Mouse (Mus musculus) embryonic facial prominence, embryonic 10.5 days (tissue): ENCODE measurements around the gene Dlec1. TPM values are rescaled to one million over a fixed set of nuclear protein-coding genes. Genes with fewer than 3 reads are reported as not detected.
A peak's percentile ranks its signal among the peaks of the same experiment; 100 is the strongest.

Experiments
- DNase-seq: peaks from one replicate; pipeline ENCODE4 v3.0.0-alpha.2; 2017; ENCODE audit warnings: low spot score
- H3K27ac ChIP-seq: fragments of 300-500 bp; sonication (generic); replicated peaks from 2 replicates; pipeline ENCODE4 v1.5.1; 2016; ENCODE audit warnings: mild to moderate bottlenecking
- H3K27me3 ChIP-seq: fragments of 300-500 bp; sonication (generic); replicated peaks from 2 replicates; pipeline ENCODE4 v1.6.1; 2016; ENCODE audit warnings: low read depth, mild to moderate bottlenecking; ENCODE audit not compliant: poor library complexity, severe bottlenecking
- H3K36me3 ChIP-seq: fragments of 300-500 bp; sonication (generic); replicated peaks from 2 replicates; pipeline ENCODE4 v1.6.1; 2016; ENCODE audit warnings: mild to moderate bottlenecking, moderate library complexity
- H3K4me1 ChIP-seq: fragments of 300-500 bp; sonication (generic); 2 replicates; pipeline ENCODE4 v1.6.1; 2016
- H3K4me3 ChIP-seq: fragments of 300-500 bp; sonication (generic); 2 replicates; pipeline ENCODE4 v1.5.1; 2016; ENCODE audit warnings: mild to moderate bottlenecking, moderate library complexity
- H3K9me3 ChIP-seq: fragments of 300-500 bp; sonication (generic); 2 replicates; pipeline ENCODE4 v1.6.1; 2016; ENCODE audit warnings: mild to moderate bottlenecking
- WGBS: fragments of 180-500 bp; shearing (Covaris S2); methylation state at CpG from one replicate; pipeline ENCODE4 v1.1.7; 2016; 5-methylcytosine and 5-hydroxymethylcytosine counted together
- polyA plus RNA-seq: library from polyadenylated mRNA; unstranded; fragments of >200 nt; fragmentation: Nextera tagmentation; extraction: Ambion mirVana; gene quantifications from 2 replicates; pipeline ENCODE4 v1.2.1, GENCODE M21; 2016

The Dlec1 gene
- polyA plus RNA-seq, 1 experiment from 2014 or later = 1.5 TPM

GRCm38 (mm10) chr9:119155826-119156225 lies 53.5 kb downstream of the Dlec1 start:
- no peak overlapping the region for H3K4me3 ChIP-seq
- H3K36me3 ChIP-seq = no peaks in the 10 kb centered on the region
- no peak overlapping the region for H3K27ac ChIP-seq
- H3K9me3 ChIP-seq = no peaks in the 10 kb centered on the region
- no peak for DNase-seq
- WGBS = 55% methylated on average over 7 of the region's 7 CpGs
- peaks cover 35% of the 10 kb centered on the region for H3K27me3 ChIP-seq
- H3K4me1 ChIP-seq = peaks cover 12% of the 10 kb centered on the region

GRCm38 (mm10) chr9:119156278-119157201 lies 54.3 kb downstream of the Dlec1 start, which contains the start of gene Acaa1b:
TSS of gene Acaa1b (minus strand) at chr9:119157093.
- peaks cover 12% of the 10 kb centered on the region for H3K4me1 ChIP-seq
- peaks cover 35% of the 10 kb centered on the region for H3K27me3 ChIP-seq
- H3K36me3 ChIP-seq = no peaks in the 10 kb centered on the region
- 2% methylated on average over 65 of the region's 65 CpGs for WGBS
- no peaks in the 10 kb centered on the region for H3K9me3 ChIP-seq
- H3K4me3 ChIP-seq = peak within 1 kb of the TSS; percentile 67
- DNase-seq = peak; percentile 86
- 0 out of 2 replicates have a peak within 1 kb of the TSS, but pooled peaks have one; percentile 15 for H3K27ac ChIP-seq

- Histone ChIP-seq H3K4me3 (no peak within 1 kb of the TSS), H3K4me1 (peaks cover 9% of the 10 kb centered on the region), H3K9me3 (no peaks in the 10 kb centered on the region), H3K36me3 (no peaks in the 10 kb centered on the region), H3K27ac (no peak within 1 kb of the TSS), H3K27me3 (peaks cover 35% of the 10 kb centered on the region)
- 58% methylated on average over 4 of the region's 4 CpGs for WGBS
- DNase-seq = no peak
Observed at GRCm38 (mm10) chr9:119158861-119159260, 56.6 kb downstream of the Dlec1 start, which contains the start of gene Gm47289. TSS of gene Gm47289 (plus strand) at chr9:119159161.

- no peaks in the 10 kb centered on the region for H3K9me3 ChIP-seq
- 83% methylated on average over 3 of the region's 3 CpGs for WGBS
- no peaks in the 10 kb centered on the region for H3K36me3 ChIP-seq
- no peak for DNase-seq
- peaks cover 9% of the 10 kb centered on the region for H3K4me1 ChIP-seq
- H3K27ac ChIP-seq = no peak overlapping the region
- no peak overlapping the region for H3K4me3 ChIP-seq
- peaks cover 25% of the 10 kb centered on the region for H3K27me3 ChIP-seq
Observed at GRCm38 (mm10) chr9:119160689-119161088, 58.4 kb downstream of the Dlec1 start.

- DNase-seq = no peak
- Histone ChIP-seq H3K4me1 (no peaks in the 10 kb centered on the region), H3K36me3 (no peaks in the 10 kb centered on the region), H3K27ac (no peak overlapping the region), H3K9me3 (0 out of 2 replicates have a peak, but pooled peaks cover 3% of the 10 kb centered on the region), H3K27me3 (no peaks in the 10 kb centered on the region), H3K4me3 (no peak overlapping the region)
- 80% methylated on average over 7 of the region's 7 CpGs for WGBS
Observed at GRCm38 (mm10) chr9:119164743-119165142, 62.5 kb downstream of the Dlec1 start.

GRCm38 (mm10) chr9:119165548-119165947 lies 63.3 kb downstream of the Dlec1 start:
- Histone ChIP-seq H3K4me1 (no peaks in the 10 kb centered on the region), H3K36me3 (no peaks in the 10 kb centered on the region), H3K27me3 (no peaks in the 10 kb centered on the region), H3K27ac (no peak overlapping the region), H3K9me3 (0 out of 2 replicates have a peak, but pooled peaks cover 3% of the 10 kb centered on the region), H3K4me3 (no peak overlapping the region)
- 94% methylated on average over 6 of the region's 6 CpGs for WGBS
- no peak for DNase-seq

GRCm38 (mm10) chr9:119167608-119168007 lies 65.3 kb downstream of the Dlec1 start:
- H3K4me1 ChIP-seq = no peaks in the 10 kb centered on the region
- 0 out of 2 replicates have a peak, but pooled peaks cover 3% of the 10 kb centered on the region for H3K9me3 ChIP-seq
- 92% methylated on average over 2 of the region's 2 CpGs for WGBS
- H3K36me3 ChIP-seq = no peaks in the 10 kb centered on the region
- H3K4me3 ChIP-seq = no peak overlapping the region
- DNase-seq = no peak
- no peak overlapping the region for H3K27ac ChIP-seq
- no peaks in the 10 kb centered on the region for H3K27me3 ChIP-seq

GRCm38 (mm10) chr9:119179292-119179691 lies 77.0 kb downstream of the Dlec1 start:
- DNase-seq = no peak
- H3K9me3 ChIP-seq = no peaks in the 10 kb centered on the region
- WGBS = 87% methylated on average over 11 of the region's 11 CpGs
- H3K4me1 ChIP-seq = peaks cover 20% of the 10 kb centered on the region; the same call in 1 of the 2 replicates
- no peaks in the 10 kb centered on the region for H3K27me3 ChIP-seq
- H3K27ac ChIP-seq = no peak overlapping the region
- no peak overlapping the region for H3K4me3 ChIP-seq
- no peaks in the 10 kb centered on the region for H3K36me3 ChIP-seq

- H3K4me3 ChIP-seq = no peak overlapping the region
- WGBS = 60% methylated on average over 3 of the region's 3 CpGs
Observed at GRCm38 (mm10) chr9:119181241-119181728, 79.0 kb downstream of the Dlec1 start.

GRCm38 (mm10) chr9:119192202-119192990 lies 90.1 kb downstream of the Dlec1 start:
- no peaks in the 10 kb centered on the region for H3K9me3 ChIP-seq
- H3K27me3 ChIP-seq = no peaks in the 10 kb centered on the region
- H3K4me3 ChIP-seq = no peak overlapping the region
- DNase-seq = peak; percentile 60
- WGBS = 35% methylated on average over 11 of the region's 11 CpGs
- H3K36me3 ChIP-seq = no peaks in the 10 kb centered on the region
- no peak overlapping the region for H3K27ac ChIP-seq
- no peaks in the 10 kb centered on the region for H3K4me1 ChIP-seq

More at GRCm38 (mm10) chr9:119181241-119181728, 79.0 kb downstream of the Dlec1 start:
- H3K27ac ChIP-seq = no peak overlapping the region
- DNase-seq = no peak
- peaks cover 20% of the 10 kb centered on the region; the same call in 1 of the 2 replicates for H3K4me1 ChIP-seq
- no peaks in the 10 kb centered on the region for H3K27me3 ChIP-seq
- H3K9me3 ChIP-seq = no peaks in the 10 kb centered on the region
- H3K36me3 ChIP-seq = no peaks in the 10 kb centered on the region
